Mouse (Mus musculus) cerebellum, adult (tissue): ENCODE measurements at regions not wholly inside any gene's neighbourhood (a gene's known extent, or its start where the extent isn't known, plus 50 kb on each side); places are given as distances from the start of the nearest gene placed in this dataset.

Source experiments
- ATAC-seq: cut with Nextera tagmentation; 2 replicates; pipeline ENCODE4 v1.9.2; 2017; ENCODE audit warnings: mild to moderate bottlenecking, moderate library complexity, mixed read lengths; ENCODE audit not compliant: insufficient number of reproducible peaks, low FRiP score, low TSS enrichment

DNA sequence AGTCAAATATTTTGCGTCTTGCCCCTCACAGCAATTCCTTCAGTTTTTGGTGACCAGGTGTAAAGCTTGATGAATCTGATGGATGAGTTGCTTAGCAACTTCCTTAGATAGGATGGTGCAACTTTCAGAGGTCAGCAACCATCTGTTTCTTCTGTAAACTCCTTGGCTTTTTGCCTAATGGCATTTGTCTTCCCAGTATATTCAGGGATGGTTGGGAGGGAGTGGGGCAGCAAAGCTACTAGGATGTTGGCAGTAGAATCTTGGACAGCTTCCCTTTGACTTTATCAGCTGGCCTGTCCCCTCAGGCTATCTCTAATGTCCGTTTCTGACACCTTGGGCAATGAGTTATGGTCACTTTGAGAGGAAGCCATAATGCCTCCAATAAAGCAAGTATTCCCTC lies 289.1 kb downstream of the Lyplal1 start:
- ATAC-seq, result no peak

DNA sequence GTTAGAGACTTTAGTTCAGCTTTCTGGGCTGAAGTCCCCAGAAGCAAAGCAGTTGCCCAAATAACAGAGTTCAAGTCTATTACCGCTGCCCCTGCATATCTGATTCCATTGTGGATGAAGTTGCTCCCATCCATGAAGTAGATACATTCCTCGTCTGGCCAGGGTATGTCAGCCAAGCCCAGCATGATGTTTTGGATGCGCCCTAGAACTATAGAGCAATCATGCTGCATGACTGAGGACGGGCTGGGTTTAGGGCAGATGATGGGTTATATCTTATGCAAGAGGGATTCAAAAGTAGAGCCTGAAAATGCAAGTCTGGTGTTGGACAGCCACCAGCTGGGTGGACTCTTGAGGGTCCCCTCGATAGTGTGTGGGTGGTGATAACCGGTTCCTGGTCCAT lies 288.6 kb downstream of the Lyplal1 start:
- no peak for ATAC-seq

DNA sequence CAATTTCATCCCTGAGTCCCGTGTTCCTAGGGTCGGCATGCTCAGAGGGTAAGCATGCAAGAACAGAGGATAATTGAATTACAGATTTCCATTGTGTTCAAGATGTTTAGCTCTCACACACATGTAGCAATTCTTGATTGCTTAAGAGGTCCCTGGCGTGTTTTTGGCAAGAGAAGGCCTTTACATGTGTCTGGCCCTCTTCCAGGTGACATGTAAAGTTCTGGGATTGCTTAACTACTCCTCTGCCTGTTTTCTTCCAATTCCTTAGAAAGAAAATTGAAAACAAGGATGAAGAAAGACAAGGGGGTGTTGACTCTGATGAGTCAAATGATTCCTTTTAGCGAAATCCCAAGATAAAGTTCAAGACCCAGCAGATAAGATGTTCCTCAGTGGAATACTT lies 285.1 kb downstream of the Lyplal1 start:
- no peak for ATAC-seq

DNA sequence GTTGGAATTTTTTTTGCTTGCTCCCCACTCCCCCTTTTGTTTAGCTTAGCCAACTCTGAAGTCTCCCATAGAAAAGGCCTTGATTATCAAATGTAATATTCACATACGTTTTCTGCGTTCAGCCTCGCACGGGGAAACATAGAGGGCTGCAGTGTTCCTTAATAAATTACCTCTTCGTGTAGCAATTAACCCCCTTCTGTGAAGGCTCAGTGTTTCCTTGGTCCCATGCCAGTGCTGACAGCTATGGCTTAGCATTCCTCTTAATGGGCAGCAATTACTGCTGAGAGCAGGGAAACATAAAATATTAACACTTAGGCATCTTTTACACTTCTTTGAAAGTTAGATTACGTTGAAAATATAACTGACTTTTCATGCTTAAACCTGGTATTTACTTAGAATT lies 282.9 kb downstream of the Lyplal1 start:
- ATAC-seq, result no peak

DNA sequence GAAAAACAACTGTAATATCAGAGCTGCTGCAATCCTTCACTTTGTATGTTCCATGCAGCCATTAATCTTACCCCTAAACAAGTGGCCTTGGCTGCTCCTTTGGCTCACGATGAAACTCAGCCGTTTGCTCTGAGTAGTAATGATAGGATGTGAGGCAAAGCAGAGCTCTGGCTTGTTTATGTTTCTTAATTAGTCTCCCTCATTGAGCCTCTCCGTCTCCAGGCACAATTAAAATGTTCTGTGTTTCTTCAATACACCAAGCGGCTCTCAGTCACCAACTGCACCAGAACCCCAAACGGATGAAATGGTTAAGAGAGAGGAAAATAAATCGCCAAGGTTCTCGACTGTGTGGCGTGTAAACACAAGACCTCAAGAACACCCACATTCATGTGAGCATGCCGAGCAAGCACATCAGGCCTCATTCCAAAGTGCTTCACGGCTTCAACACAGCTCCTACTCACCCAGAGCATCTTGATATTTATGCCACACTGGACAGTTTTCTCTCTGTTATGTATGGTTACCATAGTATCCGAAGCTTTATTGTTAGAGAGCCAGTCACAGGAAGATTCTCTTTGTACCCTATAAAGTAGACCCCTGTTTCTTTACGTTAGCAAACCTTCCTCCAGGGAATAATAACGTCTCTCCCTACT lies 280.4 kb downstream of the Lyplal1 start:
- ATAC-seq, result no peak

DNA sequence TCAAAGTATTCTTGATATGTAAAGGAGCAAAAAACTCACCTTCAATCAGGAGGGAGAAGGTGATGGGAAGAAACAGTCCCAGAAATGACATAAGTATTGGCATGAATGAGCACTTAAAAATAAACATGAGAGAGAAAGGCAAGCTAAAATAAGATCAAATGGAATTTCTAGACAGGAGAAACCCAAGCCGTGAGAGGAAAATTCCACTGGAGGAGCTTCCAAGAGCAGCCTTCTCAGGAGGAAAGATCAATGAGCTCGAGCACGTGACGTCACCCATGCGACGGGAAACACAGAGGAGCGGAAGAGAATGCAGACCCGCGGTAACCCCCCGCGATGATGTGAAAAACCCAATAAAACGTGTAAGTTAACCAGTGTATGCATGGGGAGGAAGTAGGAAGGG lies 274.6 kb downstream of the Lyplal1 start:
- no peak for ATAC-seq

DNA sequence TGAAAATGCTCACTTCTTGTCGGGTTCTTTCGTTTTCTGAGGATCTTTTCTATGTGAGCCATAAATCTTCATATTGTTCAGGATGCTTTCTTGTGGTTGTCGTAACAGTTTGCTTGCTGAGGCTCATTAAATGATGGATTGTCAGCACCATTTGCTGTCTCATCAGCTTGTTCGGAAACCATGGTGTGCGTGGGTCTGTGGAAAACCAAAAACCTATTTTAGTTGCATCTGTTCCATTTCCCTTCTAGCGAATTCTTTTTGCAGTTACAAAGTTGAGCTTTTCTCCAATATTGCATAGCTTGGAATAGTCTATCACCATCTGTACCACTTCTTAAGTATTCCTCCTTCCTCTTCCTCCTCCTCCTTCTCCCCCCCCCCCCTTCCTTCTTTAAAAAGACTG lies 269.9 kb downstream of the Lyplal1 start:
- ATAC-seq, result no peak

DNA sequence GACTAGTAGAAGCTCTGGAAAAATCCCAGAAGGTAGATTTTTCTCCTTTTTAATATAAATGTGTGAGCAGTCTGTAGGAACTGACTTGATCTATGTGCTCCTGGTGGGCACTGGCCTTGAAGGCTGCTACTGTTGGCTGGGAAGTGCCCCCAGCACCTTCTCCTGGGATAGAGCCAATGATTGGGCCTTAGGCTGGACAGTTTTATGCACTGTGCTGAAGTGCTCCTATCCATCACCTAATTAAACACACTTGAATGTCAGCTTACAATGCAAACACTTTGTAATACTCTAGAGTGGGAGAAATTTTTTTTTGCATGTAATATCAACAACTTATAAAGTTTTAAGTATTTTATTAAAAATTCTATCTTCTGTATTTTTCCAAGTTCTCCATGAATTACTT lies 266.5 kb downstream of the Lyplal1 start:
- no peak for ATAC-seq

DNA sequence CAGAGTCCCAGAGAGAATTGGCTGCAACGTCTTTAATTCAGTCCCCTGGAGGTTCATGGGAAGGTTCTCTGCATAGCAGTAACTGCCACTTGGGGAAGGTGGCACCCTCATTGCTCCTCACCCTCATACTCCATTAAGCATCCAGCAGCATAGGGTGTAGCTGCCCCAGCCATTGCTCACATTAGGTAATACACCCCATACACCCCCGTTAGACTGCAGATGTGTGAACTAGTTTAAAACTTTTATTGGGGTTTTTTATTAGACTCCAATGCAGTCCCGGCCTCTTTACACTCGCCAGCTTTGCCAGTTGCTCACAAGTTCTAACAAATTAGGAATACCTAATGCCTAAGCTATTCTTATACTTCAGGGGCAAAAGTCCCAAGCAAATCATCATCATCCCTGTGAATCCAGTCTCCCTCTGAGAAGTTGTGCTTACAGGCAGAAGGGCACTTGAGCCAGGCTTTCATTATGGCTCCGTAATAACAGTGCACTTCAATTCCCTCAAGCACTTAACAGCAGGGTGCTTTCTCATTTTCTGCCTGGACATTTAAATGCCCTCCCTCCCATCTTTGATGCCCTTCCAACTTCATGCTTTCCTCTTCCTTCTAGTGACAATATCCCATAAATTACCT lies 265.7 kb downstream of the Lyplal1 start:
- ATAC-seq, result no peak

DNA sequence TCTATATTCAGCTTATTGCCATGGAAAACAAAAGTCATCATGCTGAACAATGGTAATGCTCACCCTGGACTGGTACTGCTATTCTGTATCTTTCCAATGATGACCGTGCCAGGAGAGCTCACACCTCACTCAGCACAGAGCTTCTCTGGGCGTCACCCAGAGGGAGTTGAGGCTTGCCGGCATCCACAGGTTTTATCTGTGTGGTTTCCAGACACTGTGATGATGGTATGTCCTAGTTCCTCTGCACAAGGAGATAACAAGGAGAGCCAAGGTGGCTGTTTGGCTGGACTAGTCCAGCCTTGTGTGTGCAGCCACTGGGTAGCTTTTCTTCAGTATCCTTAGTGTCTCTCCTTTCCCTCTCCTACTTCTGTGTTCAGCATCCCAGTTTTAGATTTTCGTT lies 255.4 kb downstream of the Lyplal1 start:
- ATAC-seq, result no peak

DNA sequence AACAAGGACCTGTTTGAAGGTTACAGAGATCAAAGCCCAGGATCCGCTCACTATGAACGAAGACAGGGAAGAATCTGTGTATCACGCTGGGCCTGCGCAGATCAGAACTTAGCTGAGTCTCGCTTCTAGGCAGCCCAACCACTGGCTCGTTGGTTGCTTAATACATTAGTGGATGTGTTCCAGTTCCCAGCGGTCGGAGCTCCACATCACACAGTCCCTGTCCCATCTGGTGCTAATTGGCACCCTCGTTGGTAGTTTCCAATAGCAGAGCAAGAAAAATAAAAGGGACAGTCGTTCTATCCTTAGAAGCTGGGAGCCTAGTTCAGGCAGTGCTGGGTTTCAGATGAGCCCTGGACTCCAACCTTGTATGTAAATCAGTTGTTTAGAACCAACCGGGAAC lies 251.2 kb downstream of the Lyplal1 start:
- ATAC-seq, result no peak

DNA sequence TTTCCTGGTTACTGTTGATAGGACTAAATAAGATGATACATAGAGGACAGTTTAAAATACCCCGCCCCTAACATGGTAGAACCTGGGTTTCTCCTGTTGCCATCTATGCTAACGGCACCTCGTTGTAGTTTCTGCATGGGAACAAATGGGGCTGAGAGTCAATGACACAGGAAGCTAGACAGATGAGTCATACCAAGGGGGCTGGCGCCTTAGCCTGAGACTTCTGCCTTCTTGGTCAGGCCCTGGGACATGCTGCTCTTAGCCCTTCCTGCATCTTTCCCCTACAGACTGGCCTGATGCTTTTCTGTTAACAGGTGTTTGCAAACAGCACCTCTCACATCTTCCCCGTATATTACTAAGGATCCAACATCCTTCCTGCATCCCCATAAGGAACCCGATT lies 250.5 kb downstream of the Lyplal1 start:
- ATAC-seq, result no peak

DNA sequence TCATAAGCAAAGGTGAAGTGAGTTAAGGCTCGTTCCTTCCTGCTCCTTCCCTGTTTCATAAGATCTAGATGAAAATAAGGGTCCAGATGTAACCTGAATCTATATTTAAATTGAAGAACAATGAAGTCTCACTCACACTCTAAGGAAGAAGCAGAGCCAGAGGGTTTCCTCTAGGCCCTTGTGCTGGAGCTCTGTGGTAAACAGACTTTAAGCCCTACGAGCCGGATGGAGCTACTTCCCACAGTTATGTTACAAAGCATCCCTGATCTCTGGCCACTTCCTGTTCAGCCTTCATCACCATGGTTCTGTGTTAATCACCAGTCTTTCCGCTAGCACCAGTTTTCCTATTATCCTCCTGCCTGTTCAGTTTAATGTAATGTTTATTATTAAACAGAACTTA lies 250.1 kb downstream of the Lyplal1 start:
- ATAC-seq, result no peak

DNA sequence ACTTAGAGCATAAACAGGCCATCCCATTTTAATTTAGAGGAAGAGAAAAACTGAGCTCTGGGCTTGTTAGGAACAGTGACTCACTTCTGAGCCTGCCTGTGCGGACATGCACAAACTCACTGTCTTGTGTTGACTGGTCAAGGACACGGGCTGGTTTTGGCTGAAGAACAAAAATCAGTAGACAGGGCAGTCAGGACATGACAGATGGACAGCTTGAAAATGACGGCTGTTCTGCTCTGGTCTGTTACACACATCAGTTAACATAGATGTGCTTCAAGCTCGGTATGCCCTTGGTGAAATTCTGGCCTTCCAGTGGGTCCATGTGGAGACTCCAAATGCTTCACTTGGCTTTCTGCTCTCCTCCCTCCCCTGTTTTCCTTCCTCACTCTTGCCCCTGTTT lies 248.4 kb downstream of the Lyplal1 start:
- no peak for ATAC-seq

DNA sequence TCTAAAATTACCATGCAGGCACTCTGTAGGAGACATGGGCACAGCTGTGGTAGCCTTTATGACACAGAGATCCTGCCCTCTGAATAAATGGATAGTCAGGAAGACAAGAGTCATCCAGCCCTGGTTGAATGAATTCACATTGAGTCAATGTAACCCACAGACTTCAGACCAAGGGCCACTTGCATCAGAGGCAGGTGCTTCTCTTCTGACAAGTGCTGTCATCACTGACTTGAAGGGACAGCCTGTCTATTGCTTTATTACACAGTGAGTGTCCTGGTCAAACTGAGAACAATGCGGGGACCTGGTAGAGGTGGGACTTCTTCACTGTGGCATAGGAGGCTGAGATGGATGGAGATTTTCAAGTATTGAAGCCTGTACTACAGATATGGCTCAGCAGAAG lies 230.1 kb downstream of the Lyplal1 start:
- ATAC-seq, result no peak

DNA sequence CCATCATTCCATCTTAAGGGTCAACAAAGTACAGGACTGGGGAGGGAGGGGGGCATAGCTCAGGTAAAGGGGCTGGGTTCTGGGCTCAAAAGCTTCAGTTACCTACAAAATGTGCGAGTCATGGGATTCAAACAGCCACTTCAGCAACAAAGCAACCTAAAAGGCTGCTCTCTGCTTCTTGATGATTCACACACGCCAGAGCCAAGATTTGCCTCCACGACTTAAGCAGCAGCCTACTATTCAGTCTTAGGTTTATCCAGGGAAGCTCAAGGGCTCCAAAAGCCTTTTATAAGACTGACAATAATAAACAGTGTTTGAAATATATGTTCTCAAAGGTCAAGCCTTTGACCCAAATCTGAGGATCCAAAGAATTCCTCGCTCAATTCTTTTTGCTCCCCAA lies 225.3 kb downstream of the Lyplal1 start:
- ATAC-seq, result no peak

DNA sequence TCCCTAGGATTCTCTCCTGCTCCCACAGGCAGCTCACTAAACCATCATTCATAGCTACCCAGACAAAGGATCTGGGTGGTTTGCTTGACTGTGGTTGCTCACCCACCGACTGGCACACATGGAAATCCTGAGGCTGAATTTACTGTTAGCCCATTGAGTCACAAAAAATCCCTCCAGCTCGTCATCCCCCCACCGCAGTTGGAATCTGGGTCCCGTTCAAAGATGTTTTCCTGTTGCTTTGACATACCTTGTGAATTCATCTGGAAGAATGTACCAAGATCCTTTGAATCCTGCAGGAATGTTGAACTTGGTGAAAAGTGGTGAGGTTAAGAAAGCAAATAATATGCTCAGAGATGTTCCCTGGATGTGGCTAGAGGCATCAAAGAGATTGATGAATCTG lies 223.7 kb downstream of the Lyplal1 start:
- no peak for ATAC-seq

DNA sequence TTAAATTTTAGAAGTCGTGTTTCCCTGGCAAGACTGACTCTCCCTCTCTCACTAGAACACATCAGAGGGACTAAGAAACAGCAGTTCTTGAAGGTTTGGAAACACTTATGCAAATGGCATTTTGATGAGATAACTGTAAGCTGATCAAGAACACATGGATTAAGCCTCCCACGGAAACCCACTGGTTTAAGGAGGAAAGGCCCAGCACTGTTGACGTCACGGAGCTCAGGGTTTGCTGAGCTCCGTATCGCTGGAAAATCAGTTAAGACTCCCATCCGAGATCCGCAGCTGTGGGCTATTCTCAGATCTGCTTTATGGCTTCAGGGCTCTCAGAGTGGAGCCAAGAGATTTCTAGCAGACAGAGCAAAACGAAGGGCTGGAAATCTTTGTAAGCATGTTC lies 218.6 kb downstream of the Lyplal1 start:
- 0 out of 2 replicates have a peak, but pooled peaks have one; percentile 20 for ATAC-seq

DNA sequence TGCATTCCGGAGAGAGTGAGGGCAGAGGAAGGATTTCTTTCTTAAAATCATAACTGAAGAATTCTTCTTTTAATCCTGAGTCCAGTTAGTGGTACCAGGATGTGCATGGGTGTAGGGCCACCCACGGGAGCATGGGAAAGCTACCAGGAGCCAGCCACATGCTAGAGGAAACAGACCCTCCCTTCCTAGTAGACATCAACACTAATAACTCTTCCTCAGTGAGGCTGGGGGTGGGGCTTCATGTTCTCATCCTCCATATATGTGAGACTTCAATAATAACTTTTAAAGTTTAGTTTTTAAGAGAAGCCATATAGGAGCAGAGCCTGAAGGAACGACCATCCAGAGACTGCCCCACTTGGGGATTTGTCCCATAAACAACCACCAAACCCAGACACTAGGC lies 216.8 kb downstream of the Lyplal1 start:
- ATAC-seq, result no peak

DNA sequence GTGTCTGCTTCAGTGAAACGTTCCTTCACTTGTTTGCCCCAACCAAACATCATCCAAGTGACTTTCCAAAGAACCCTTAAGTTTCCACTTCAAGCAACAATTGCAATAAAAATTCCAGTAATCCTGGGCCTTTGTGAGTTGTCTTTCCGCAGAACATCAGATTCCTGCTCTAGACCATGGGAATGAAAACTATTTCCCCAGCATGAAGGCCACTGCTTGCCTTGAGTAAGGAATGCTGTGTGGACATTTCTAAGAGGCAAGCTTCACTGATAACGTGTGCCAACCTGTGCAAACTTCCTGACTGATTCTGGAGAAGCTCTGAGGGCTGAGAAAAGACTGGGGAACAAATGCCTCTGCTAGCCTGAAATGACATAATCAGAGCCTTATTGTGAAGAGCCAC lies 214.7 kb downstream of the Lyplal1 start:
- ATAC-seq, result no peak

DNA sequence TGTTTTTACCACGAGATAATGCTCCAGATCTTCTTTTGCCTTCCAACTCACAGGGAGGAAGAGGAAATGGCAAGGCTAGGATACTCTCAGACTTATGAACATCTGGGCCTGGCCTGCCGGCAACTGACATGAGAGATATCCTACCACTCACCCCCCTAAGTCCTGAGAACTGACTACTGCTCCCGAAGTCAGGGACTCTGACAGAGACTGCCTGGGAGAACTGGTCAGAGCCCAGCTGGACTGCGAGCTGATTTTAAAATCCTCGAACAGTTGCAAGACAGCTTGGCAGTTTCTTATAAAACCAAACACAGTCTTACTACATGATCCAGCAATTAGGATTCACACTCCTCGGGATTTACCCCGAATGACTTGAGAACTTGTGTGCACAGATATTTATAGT lies 211.4 kb downstream of the Lyplal1 start:
- no peak for ATAC-seq

DNA sequence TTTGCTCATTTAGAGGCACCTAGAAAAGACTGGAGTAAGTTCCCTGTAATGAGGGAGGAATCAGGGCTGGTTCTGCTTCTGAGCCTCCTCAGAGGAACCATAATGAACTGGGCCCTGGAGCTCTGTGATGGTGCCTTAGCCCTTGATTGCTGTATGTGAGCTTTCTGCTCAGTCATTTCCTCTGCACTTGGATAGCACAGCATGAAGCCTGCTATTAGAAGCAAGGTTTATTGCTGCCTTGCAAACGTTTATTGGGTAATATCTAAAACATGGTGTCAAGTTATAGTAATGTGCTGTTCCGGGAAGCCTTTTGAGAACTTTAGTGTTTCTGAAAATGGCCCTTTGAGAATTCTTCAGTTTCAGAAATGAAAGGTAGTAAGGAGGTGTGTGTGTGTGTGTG lies 201.5 kb downstream of the Lyplal1 start:
- no peak for ATAC-seq

DNA sequence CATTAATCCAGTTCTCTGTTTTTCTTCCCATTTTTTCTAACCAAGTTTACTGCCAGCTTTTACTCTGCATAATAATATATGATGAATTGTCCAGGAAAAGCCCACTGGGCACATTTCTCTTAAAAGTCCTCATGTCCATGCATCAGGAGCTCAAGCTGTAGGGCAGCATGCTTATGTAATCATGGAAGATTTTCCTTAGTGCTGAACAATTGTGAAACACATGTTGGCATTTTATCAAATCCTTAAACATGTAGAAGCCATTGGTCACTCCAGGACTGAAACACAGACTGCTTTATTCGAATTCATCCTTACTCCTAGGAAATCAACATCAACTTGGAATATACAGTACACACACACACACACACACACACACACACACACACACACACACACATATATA lies 198.4 kb downstream of the Lyplal1 start:
- no peak for ATAC-seq
